Mouse (Mus musculus) right cerebral cortex, postnatal 14 days (tissue): ENCODE results near the gene Arid3b.

Experiments
- DNase-seq: peaks from one replicate; pipeline ENCODE4 v3.0.0; 2022

Arid3b gene

GRCm38 (mm10) chr9:57829812-57830557 is 6.6 kb downstream of the Arid3b start:
- DNase-seq: no peak

- no peak for DNase-seq
These were observed 13.2 kb downstream of the Arid3b start for GRCm38 (mm10) chr9:57823397-57823796.

- no peak for DNase-seq
These were observed 13.8 kb downstream of the Arid3b start for GRCm38 (mm10) chr9:57822812-57823211.

- DNase-seq: no peak
These were observed 16.2 kb downstream of the Arid3b start for GRCm38 (mm10) chr9:57820186-57821080.

- DNase-seq: no peak
These were observed 19.3 kb downstream of the Arid3b start for GRCm38 (mm10) chr9:57817220-57817667.

GRCm38 (mm10) chr9:57814866-57815265 is 21.7 kb downstream of the Arid3b start:
- no peak for DNase-seq

- DNase-seq: no peak
These were observed 22.6 kb downstream of the Arid3b start for GRCm38 (mm10) chr9:57814014-57814413.

GRCm38 (mm10) chr9:57811793-57812733 is 24.5 kb downstream of the Arid3b start:
- no peak for DNase-seq

GRCm38 (mm10) chr9:57810691-57811090 is 25.9 kb downstream of the Arid3b start:
- no peak for DNase-seq

- no peak for DNase-seq
These were observed 27.8 kb downstream of the Arid3b start for GRCm38 (mm10) chr9:57808771-57809310.

GRCm38 (mm10) chr9:57807174-57807651 is 29.4 kb downstream of the Arid3b start:
- no peak for DNase-seq

GRCm38 (mm10) chr9:57806066-57806481 is 30.5 kb downstream of the Arid3b start:
- no peak for DNase-seq

- DNase-seq: no peak
These were observed 31.4 kb downstream of the Arid3b start for GRCm38 (mm10) chr9:57805087-57805737.

GRCm38 (mm10) chr9:57803839-57804238 is 32.8 kb downstream of the Arid3b start:
- no peak for DNase-seq

- DNase-seq: no peak
These were observed 33.5 kb downstream of the Arid3b start for GRCm38 (mm10) chr9:57803047-57803446.

- DNase-seq: no peak
These were observed 36.1 kb downstream of the Arid3b start for GRCm38 (mm10) chr9:57800325-57800975.

GRCm38 (mm10) chr9:57798725-57799253 is 37.8 kb downstream of the Arid3b start:
- DNase-seq: no peak

- no peak for DNase-seq
These were observed 39.1 kb downstream of the Arid3b start for GRCm38 (mm10) chr9:57797456-57797855.

GRCm38 (mm10) chr9:57789733-57790132 is 46.9 kb downstream of the Arid3b start:
- no peak for DNase-seq

GRCm38 (mm10) chr9:57782656-57783055 is 53.9 kb downstream of the Arid3b start:
- DNase-seq: no peak

GRCm38 (mm10) chr9:57775736-57776135 is 60.9 kb downstream of the Arid3b start:
- DNase-seq: no peak
